Mouse (Mus musculus): ENCODE data around the gene Cemip. TPM values are rescaled to one million over a fixed set of nuclear protein-coding genes. Genes with fewer than 3 reads are reported as not detected.

The Cemip gene
- total and polyA plus RNA-seq, 2 experiments from 2014 or later: 0.34 to 4.4 TPM

- Histone ChIP-seq H3K4me2 (ENCODE audit: low read depth) (no peak overlapping the region), H3K36me3 (ENCODE audit: insufficient read depth) (no peaks in the 10 kb centered on the region), H3K4me3 (ENCODE audit: low read depth, low read length) (no peak overlapping the region), H3K27ac (ENCODE audit: low read depth, low read length) (no peak overlapping the region), H3K4me1 (ENCODE audit: insufficient read depth) (no peaks in the 10 kb centered on the region), H3K27me3 (ENCODE audit: insufficient read depth, low read length) (no peaks in the 10 kb centered on the region), H3K9me3 (ENCODE audit: low read length) (no peaks in the 10 kb centered on the region), H3K9ac (no peak overlapping the region)
- DNase-seq (no peak), ATAC-seq (peak; percentile 47; the same call in 1 of the 2 replicates)
- no peak for TF ChIP-seq CTCF (IDR thresholded peaks at IDR 0.05; ENCODE audit: low read depth)
- WGBS: 61% methylated on average over 3 of the region's 3 CpGs
Observed at GRCm38 (mm10) chr7:84029120-84029771, 57.1 kb downstream of the Cemip start.

GRCm38 (mm10) chr7:84028368-84028767 lies 57.9 kb downstream of the Cemip start:
- TF ChIP-seq CTCF (IDR thresholded peaks at IDR 0.05; ENCODE audit: low read depth): no peak
- H3K4me3 ChIP-seq (ENCODE audit: low read depth, low read length): no peak overlapping the region

GRCm38 (mm10) chr7:84026950-84027585 lies 59.2 kb downstream of the Cemip start:
- H3K9ac ChIP-seq: no peak overlapping the region
- no peak overlapping the region for H3K4me2 ChIP-seq (ENCODE audit: low read depth)
- DNase-seq: no peak
- H3K27me3 ChIP-seq (ENCODE audit: insufficient read depth, low read length): no peaks in the 10 kb centered on the region
- no peak overlapping the region for H3K4me3 ChIP-seq (ENCODE audit: low read depth, low read length)
- no peak overlapping the region for H3K27ac ChIP-seq (ENCODE audit: low read depth, low read length)
- H3K9me3 ChIP-seq (ENCODE audit: low read length): no peaks in the 10 kb centered on the region
- no peaks in the 10 kb centered on the region for H3K36me3 ChIP-seq (ENCODE audit: insufficient read depth)
- WGBS: 56% methylated on average over 1 of the region's 1 CpGs
- TF ChIP-seq CTCF (IDR thresholded peaks at IDR 0.05; ENCODE audit: low read depth): no peak
- H3K4me1 ChIP-seq (ENCODE audit: insufficient read depth): no peaks in the 10 kb centered on the region
- ATAC-seq: peak; percentile 42; the same call in 1 of the 2 replicates

More at GRCm38 (mm10) chr7:84028368-84028767, 57.9 kb downstream of the Cemip start:
- Histone ChIP-seq H3K36me3 (ENCODE audit: insufficient read depth) (no peaks in the 10 kb centered on the region), H3K27me3 (ENCODE audit: insufficient read depth, low read length) (no peaks in the 10 kb centered on the region), H3K27ac (ENCODE audit: low read depth, low read length) (no peak overlapping the region), H3K9ac (no peak overlapping the region), H3K9me3 (ENCODE audit: low read length) (no peaks in the 10 kb centered on the region), H3K4me1 (ENCODE audit: insufficient read depth) (no peaks in the 10 kb centered on the region), H3K4me2 (ENCODE audit: low read depth) (no peak overlapping the region)
- WGBS: 82% methylated on average over 4 of the region's 4 CpGs
- ATAC-seq: no peak
- DNase-seq: no peak

- Histone ChIP-seq H3K36me3 (ENCODE audit: insufficient read depth) (no peaks in the 10 kb centered on the region), H3K9ac (no peak overlapping the region), H3K4me2 (ENCODE audit: low read depth) (no peak overlapping the region), H3K27me3 (ENCODE audit: insufficient read depth, low read length) (no peaks in the 10 kb centered on the region), H3K27ac (ENCODE audit: low read depth, low read length) (no peak overlapping the region), H3K4me1 (ENCODE audit: insufficient read depth) (no peaks in the 10 kb centered on the region), H3K9me3 (ENCODE audit: low read length) (no peaks in the 10 kb centered on the region), H3K4me3 (ENCODE audit: low read depth, low read length) (no peak overlapping the region)
- no peak for TF ChIP-seq CTCF (IDR thresholded peaks at IDR 0.05; ENCODE audit: low read depth)
- ATAC-seq (no peak), DNase-seq (no peak)
- 70% methylated on average over 4 of the region's 4 CpGs for WGBS
Observed at GRCm38 (mm10) chr7:84026090-84026489, 60.2 kb downstream of the Cemip start.

GRCm38 (mm10) chr7:84023466-84023865 lies 62.8 kb downstream of the Cemip start:
- no peak overlapping the region for H3K4me2 ChIP-seq (ENCODE audit: low read depth)
- WGBS: 74% methylated on average over 6 of the region's 6 CpGs
- H3K27ac ChIP-seq (ENCODE audit: low read depth, low read length): no peak overlapping the region
- TF ChIP-seq CTCF (IDR thresholded peaks at IDR 0.05; ENCODE audit: low read depth): no peak
- no peaks in the 10 kb centered on the region for H3K36me3 ChIP-seq (ENCODE audit: insufficient read depth)
- no peaks in the 10 kb centered on the region for H3K27me3 ChIP-seq (ENCODE audit: insufficient read depth, low read length)
- no peak for ATAC-seq
- H3K9ac ChIP-seq: no peak overlapping the region
- H3K9me3 ChIP-seq (ENCODE audit: low read length): no peaks in the 10 kb centered on the region
- no peak overlapping the region for H3K4me3 ChIP-seq (ENCODE audit: low read depth, low read length)
- no peak for DNase-seq
- no peaks in the 10 kb centered on the region for H3K4me1 ChIP-seq (ENCODE audit: insufficient read depth)

DNA sequence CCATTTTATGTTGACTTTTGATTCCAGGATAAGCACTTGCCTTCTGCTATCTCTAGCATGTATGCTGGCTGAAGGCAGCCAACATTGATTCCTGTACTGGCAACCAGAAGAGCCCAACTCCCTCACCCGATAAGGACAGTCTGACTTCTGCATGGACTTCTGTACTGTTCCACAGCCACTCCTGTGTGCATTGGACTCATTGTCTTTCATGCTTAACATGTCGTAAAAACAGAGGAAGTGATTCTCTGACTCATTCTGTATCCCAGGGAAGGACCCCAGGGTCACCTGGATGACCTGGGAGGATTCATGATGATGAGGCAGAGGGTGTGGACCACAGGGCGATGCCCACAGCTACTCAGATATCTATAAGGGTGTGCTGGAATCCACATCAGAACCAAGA lies 63.8 kb downstream of the Cemip start:
- no peak overlapping the region for H3K9ac ChIP-seq
- H3K4me1 ChIP-seq (ENCODE audit: insufficient read depth): no peaks in the 10 kb centered on the region
- no peak overlapping the region for H3K27ac ChIP-seq (ENCODE audit: low read depth, low read length)
- no peak overlapping the region for H3K4me3 ChIP-seq (ENCODE audit: low read depth, low read length)
- H3K27me3 ChIP-seq (ENCODE audit: insufficient read depth, low read length): no peaks in the 10 kb centered on the region
- WGBS: 90% methylated on average over 3 of the region's 3 CpGs
- TF ChIP-seq CTCF (IDR thresholded peaks at IDR 0.05; ENCODE audit: low read depth): no peak
- H3K36me3 ChIP-seq (ENCODE audit: insufficient read depth): no peaks in the 10 kb centered on the region
- no peak overlapping the region for H3K4me2 ChIP-seq (ENCODE audit: low read depth)
- no peaks in the 10 kb centered on the region for H3K9me3 ChIP-seq (ENCODE audit: low read length)
- no peak for DNase-seq
- ATAC-seq: no peak

GRCm38 (mm10) chr7:84019381-84019780 lies 66.9 kb downstream of the Cemip start:
- H3K27ac ChIP-seq (ENCODE audit: low read depth, low read length): no peak overlapping the region
- TF ChIP-seq CTCF (IDR thresholded peaks at IDR 0.05; ENCODE audit: low read depth): no peak
- H3K4me2 ChIP-seq (ENCODE audit: low read depth): no peak overlapping the region
- H3K9ac ChIP-seq: no peak overlapping the region
- ATAC-seq (no peak), DNase-seq (no peak)
- no peaks in the 10 kb centered on the region for H3K9me3 ChIP-seq (ENCODE audit: low read length)
- H3K27me3 ChIP-seq (ENCODE audit: insufficient read depth, low read length): no peaks in the 10 kb centered on the region
- no peaks in the 10 kb centered on the region for H3K4me1 ChIP-seq (ENCODE audit: insufficient read depth)
- no peak overlapping the region for H3K4me3 ChIP-seq (ENCODE audit: low read depth, low read length)
- no peaks in the 10 kb centered on the region for H3K36me3 ChIP-seq (ENCODE audit: insufficient read depth)

All from forebrain, postnatal 0 days (tissue).